Mouse (Mus musculus) lung, adult 2 months (tissue): ENCODE measurements around the gene Spc24.

Experiments used
- CTCF ChIP-seq: fragments of 200-500 bp; IDR thresholded peaks from 2 replicates; pipeline ENCODE4 v1.5.1; 2011; ENCODE audit warnings: mild to moderate bottlenecking, low read length, control low read depth; ENCODE audit not compliant: insufficient read depth
- POLR2A ChIP-seq: fragments of 200-500 bp; IDR thresholded peaks from 2 replicates; pipeline ENCODE4 v1.6.1; 2011; ENCODE audit warnings: low read depth, mild to moderate bottlenecking, control low read depth, low read length, borderline replicate concordance; ENCODE audit errors: extremely low read depth

- TF ChIP-seq CTCF (no peak), POLR2A (no peak)
Measured at GRCm38 (mm10) chr9:21747238-21747774, 12.8 kb downstream of the Spc24 start.
